Mouse (Mus musculus) monocyte, adult 5-6 weeks (primary cell): ENCODE results near the gene Camkv. TPM values are rescaled to one million over a fixed set of nuclear protein-coding genes. Genes with fewer than 3 reads are reported as not detected.

Experiments
- ATAC-seq: fragments of 153-309, 156-312 bp; replicated peaks from 2 replicates; pipeline ENCODE4 v1.8.0; 2017; ENCODE audit warnings: mild to moderate bottlenecking; ENCODE audit not compliant: low TSS enrichment, insufficient number of reproducible peaks, severe bottlenecking, poor library complexity, low FRiP score
- total RNA-seq: library from RNA; stranded (forward); fragments of 200-1000, 200-491, 200-594 nt; gene quantifications from 3 replicates; pipeline ENCODE4 v1.2.3, GENCODE M21; 2017

Gene Camkv
- total RNA-seq, 1 experiment from 2014 or later: not detected

- ATAC-seq: no peak
Measured at GRCm38 (mm10) chr9:107918884-107919283, 16.6 kb upstream of the Camkv start.

DNA sequence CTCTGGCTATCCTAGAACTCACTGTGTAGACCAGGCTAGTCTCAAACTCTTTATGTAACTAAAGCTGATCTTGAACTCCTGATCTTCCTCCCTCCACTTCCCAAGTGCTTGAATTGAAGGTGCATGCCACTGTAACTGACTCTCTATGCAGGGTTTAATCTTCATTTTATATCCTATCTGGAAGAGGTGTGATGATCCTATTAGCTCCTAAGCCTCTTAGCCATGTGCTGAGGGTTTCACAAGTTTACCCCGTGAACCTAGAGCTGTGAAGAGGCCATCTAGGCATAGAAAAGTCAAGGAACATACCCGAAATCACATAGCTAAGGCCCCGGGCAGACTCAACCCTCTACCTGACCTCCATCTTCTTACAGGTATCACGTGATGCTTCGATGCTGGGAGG is 16.0 kb upstream of the Camkv start:
- ATAC-seq: no peak

- peak; percentile 64; the same call in 1 of the 2 replicates for ATAC-seq
Measured at GRCm38 (mm10) chr9:107923021-107923420, 12.5 kb upstream of the Camkv start.

- ATAC-seq: no peak
Measured at GRCm38 (mm10) chr9:107923956-107924355, 11.5 kb upstream of the Camkv start.

GRCm38 (mm10) chr9:107925251-107925650 is 10.2 kb upstream of the Camkv start:
- ATAC-seq: no peak

DNA sequence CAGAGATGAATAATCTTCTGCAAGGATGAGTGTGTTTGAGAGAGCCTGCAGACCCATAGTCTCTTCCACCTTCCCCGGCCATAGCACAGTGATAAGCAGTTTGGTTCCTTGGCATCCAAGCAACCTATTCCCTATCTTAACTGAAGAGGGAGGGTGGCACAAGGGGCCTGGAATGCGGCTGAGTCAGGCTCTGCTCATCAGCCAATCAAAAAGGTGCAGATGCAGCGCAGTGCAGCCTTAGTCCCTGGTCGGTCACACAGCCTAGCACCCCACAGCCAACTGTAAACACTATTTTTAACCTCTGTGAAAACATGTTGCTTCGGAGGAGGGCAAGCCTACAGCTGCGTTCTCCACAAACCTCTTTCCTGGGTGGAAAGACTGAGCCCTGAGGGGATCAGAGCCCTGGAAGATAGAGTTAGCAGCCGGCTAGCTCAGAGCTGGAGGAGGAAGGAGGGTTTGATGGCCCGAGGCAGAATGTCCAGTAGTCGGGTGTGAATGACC is 8.5 kb upstream of the Camkv start:
- ATAC-seq: no peak

DNA sequence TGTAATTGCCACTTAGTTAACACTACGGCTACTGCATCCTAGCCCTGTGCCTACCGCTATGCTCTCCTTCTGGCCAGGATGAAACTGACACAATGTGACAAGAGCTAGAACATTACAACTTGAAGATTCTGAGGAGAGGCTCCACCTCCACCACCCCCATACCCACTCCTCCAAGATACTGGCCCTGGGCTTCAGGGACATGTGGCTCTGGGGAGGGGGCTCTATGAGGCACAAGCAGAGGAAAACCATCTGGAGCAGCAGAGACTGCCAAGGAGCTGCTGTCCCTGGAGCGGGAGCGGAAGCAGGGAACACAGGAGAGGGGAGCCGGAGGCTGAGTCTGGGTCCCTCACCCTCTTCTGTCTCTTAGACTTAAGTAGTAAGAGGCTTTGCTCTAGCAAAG is 7.7 kb upstream of the Camkv start:
- no peak for ATAC-seq

DNA sequence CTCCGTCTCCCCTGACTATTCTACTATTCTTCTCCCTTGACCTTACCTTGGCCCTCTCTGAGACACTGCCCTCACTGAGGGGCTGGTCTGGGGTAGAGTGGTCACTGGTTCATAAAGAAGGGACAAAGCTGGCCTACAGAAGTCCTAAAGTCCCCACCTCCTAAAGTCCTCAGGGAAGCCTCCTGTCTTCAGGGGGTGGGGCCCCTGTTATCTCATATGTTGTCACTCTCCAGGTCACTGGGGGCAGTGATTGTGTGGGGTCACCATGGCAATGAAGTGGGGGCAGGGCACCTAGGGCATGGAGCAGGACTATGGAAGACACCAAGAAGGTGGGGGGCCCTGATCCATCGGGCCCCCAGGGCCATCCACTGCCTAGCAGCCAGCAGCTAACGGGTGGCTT is 7.3 kb upstream of the Camkv start, which contains the start of gene Actl11:
Actl11 (plus strand) TSS at position 301 of the 400 bp plus-strand sequence.
- ATAC-seq: no peak

DNA sequence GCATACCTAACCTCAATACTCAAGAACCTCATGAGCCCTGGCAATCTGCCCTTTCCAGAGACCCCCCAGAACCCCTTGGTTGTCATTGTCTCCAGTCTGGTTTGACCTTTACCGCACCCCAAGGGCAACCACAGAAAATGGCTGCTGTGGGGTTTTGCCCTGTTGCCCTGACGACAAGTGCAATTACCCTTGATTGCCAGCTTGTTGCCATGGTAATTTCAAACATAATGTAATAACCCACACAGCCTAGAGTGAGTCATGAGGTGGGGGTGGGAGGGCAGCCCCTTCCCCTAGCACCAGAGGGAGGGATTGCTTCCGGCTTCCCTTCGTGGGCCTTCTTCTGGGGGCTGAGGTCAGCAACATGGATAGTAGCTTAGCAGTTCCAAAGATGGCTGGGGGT is 3.3 kb upstream of the Camkv start:
- no peak for ATAC-seq

- no peak for ATAC-seq
Measured at GRCm38 (mm10) chr9:107934146-107934545, 1.3 kb upstream of the Camkv start.

- no peak for ATAC-seq
Measured at GRCm38 (mm10) chr9:107935790-107936214, 328 bp downstream of the Camkv start.

GRCm38 (mm10) chr9:107936215-107936822 is 845 bp downstream of the Camkv start:
- ATAC-seq: no peak

DNA sequence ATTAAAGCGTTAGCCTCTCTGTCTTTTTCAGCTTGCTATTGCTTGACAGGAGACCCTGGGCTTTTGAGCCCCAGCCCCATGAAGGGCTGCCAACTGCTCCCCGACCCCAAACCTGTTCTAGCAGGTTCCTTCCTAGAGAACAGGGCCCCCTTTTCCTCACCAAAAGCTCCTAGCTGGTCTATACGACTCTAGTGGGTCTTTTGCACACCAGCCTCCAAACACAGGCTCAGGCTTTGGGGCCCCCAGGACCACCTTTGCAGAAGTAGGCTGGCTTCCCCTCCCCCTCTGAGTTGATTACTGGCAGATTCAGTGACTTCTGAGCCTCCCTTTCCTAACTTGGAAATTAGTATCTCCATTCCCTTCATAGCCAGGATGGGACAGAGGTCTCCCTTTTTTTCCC is 1.4 kb downstream of the Camkv start:
- ATAC-seq: no peak

- no peak for ATAC-seq
Measured at GRCm38 (mm10) chr9:107947241-107948194, 12.0 kb downstream of the Camkv start.

DNA sequence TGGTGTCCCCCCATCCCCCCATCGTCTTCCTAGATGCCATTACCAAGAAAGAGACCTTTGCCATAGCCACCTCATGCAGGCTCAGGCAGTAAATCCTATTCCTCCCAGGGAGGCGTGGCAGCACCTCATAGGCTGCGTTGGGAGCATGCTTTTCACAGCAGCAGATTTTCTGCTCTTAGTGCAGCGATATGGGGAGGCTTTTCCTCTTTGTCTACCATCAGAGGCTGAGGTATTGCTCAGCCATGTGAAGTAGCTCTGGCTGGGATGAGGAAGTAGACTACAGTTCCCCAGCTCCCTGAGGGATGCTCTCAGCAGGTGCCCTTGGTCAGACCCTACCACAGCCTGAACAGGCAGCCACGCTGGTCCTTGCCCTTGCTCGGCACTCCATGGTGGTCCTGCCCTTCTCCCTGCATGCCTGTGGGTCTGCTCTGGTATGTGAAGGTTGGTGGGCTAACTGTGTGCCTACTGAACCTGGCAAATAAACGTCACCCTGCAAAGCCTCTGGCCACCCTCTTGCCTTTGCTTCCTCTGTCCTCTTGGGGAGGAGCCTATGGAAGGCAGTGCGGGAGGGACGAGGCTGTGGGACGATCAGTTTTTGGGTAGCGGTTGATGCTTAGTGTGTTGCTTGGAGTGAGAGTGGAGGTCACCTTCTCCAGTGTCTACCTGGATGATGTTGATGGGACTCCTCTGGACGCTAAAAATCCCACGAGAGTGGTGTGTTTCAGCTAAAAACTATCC is 13.9 kb downstream of the Camkv start:
- no peak for ATAC-seq

DNA sequence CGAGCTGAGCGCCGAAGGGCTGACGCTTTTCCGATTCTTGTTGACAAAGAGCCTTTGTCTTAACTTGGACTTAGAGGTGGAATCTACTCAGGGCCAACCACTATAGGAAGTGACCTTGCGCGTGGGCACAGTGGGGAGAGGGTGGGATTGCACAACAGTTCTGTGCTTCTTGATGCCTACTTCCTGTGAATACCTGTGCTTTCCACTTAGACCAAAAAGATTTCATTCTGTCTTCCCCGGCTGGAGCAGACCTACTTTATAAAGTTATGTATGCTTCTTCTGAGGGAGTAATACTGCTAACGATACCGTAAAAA is 14.4 kb downstream of the Camkv start, which contains the start of gene Traip:
Traip (plus strand) TSS at position 215 of the 314 bp plus-strand sequence.
- no peak for ATAC-seq

DNA sequence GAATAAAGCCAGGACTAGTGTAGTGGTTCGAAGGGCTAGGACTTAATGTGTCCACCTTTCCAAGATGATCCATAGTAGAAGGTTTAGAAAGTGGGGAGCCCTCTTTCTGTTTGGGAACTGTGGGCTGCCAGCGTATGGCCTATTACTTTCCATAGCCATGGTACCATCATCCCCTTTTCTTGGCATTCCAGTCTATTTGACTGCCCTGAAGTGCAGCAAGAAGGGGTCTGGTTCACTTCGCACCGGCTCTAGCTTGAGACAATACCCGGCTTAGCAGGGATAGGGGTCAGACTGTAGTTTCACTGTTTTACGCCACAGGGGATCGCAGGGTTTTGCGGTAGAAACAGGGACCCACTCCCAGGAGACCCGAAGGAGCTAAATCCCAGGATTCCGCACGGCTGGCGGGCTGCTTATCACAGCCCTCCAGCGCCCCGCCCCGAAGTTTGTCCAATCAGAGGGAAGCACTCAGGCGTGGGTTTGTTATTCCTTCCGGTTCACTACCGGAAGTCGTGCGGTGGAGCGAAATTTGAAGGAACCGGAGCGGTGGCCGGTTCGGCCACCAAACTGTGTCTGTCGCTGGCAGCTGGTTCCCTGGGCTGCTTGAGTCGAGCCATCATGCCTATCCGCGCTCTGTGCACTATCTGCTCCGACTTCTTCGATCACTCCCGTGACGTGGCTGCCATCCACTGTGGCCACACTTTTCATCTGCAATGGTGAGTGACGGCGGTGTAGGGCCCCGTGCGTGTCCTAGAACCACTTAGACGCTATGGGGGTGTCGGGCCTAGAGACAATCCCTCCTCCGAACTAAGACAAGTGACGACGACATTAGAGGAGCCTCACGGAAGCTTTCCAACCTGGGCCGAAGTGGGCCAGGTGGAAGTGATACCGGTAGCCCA is 15.2 kb downstream of the Camkv start:
- peak; percentile 87 for ATAC-seq

DNA sequence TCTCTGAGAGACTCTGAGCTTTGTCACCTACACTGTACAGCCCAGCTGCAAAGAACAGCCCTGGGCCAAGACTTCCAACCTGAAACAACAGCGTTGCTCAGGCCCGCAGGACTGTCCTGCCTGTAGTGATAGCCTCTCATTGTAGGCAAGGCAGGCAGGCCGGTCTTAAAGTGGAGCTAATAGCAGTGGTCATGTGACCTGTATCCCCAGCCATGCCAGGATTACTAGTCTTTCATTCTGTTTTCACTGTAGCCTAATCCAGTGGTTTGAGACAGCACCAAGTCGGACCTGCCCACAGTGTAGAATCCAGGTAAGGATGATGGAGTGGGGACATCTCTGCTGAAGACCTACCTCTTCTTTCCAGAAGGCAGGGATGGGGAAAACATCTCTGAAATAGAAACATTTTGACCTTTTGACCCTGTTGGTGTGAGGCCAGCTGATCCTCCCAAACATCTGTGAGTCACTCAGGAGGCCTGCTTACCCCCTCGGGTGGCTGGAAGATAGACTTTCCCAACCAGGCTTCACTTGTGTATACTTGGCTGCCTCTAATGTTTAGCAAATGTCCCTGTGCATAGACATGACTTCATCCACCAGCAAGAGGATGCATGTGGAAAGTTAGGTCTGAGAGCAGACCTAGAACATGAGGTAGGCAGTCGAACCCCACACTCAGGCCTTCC is 20.3 kb downstream of the Camkv start:
- no peak for ATAC-seq
